Mouse (Mus musculus) megakaryocyte-erythroid progenitor cell, adult 5 weeks (primary cell): ENCODE data around the gene Vmn1r104. TPM values are rescaled to one million over a fixed set of nuclear protein-coding genes. Genes with fewer than 3 reads are reported as not detected.

Experiments used
- polyA plus RNA-seq: library from polyadenylated mRNA; stranded (reverse); fragments of >175 nt; gene quantifications from 2 replicates; pipeline ENCODE4 v1.2.3, GENCODE M21; 2012

Vmn1r104 gene
- polyA plus RNA-seq: not detected in 2 replicates

GRCm38 (mm10) chr7:20533537-20533936 is at the start of gene Vmn1r104:
TSS of gene Vmn1r104 (plus strand) at chr7:20533837.

GRCm38 (mm10) chr7:20510434-20510833 is 23.2 kb upstream of the Vmn1r104 start, which contains the start of gene Vmn1r103:
TSS of gene Vmn1r103 (minus strand) at chr7:20510534.

GRCm38 (mm10) chr7:20545657-20546056 is 12.0 kb downstream of the Vmn1r104 start, which contains the start of gene Gm5726:
TSS of gene Gm5726 (minus strand) at chr7:20545757.

GRCm38 (mm10) chr7:20576141-20576540 is 42.5 kb downstream of the Vmn1r104 start, which contains the start of gene Gm4141:
TSS of gene Gm4141 (minus strand) at chr7:20576241.

Other genes starting within 250 kb of the Vmn1r104 start
- not detected in 2 replicates for gene Gm4133, start 199.8 kb upstream of the Vmn1r104 start, polyA plus RNA-seq
- gene Gm5728, start 158.4 kb upstream of the Vmn1r104 start, polyA plus RNA-seq: not detected in 2 replicates
- gene Vmn1r100, start 115.9 kb upstream of the Vmn1r104 start, polyA plus RNA-seq: not detected in 2 replicates
- not detected in 2 replicates for gene Vmn1r101, start 91.2 kb upstream of the Vmn1r104 start, polyA plus RNA-seq
- not detected in 2 replicates for gene Gm10670, start 58.9 kb upstream of the Vmn1r104 start, polyA plus RNA-seq
- not detected in 2 replicates for gene Vmn1r103, start 23.3 kb upstream of the Vmn1r104 start, polyA plus RNA-seq
- gene Gm5726, start 11.9 kb downstream of the Vmn1r104 start, polyA plus RNA-seq: not detected in 2 replicates
- not detected in 2 replicates for gene Gm4141, start 42.4 kb downstream of the Vmn1r104 start, polyA plus RNA-seq
- gene Gm4513, start 65.2 kb downstream of the Vmn1r104 start, polyA plus RNA-seq: not detected in 2 replicates
- gene Vmn1r107, start 135.1 kb downstream of the Vmn1r104 start, polyA plus RNA-seq: not detected in 2 replicates
- not detected in 2 replicates for gene Vmn1r111, start 169.4 kb downstream of the Vmn1r104 start, polyA plus RNA-seq
- gene Gm10668, start 196.8 kb downstream of the Vmn1r104 start, polyA plus RNA-seq: not detected in 2 replicates
- gene Vmn1r112, start 237.3 kb downstream of the Vmn1r104 start, polyA plus RNA-seq: not detected in 2 replicates